Mouse (Mus musculus): ENCODE data around the gene Mmp24.

Mmp24 gene

GRCm38 (mm10) chr2:155775685-155776263, 632 bp downstream of the Mmp24 start:
- peak in 1 of 2 experiments; percentile 31 for DNase-seq (ENCODE audit: low spot score in 2 of 2)

- DNase-seq (ENCODE audit: low spot score in 2 of 2) = no peak
Observed at GRCm38 (mm10) chr2:155776824-155777687, 1.9 kb downstream of the Mmp24 start.

- DNase-seq (ENCODE audit: low spot score in 2 of 2) = no peak
Observed at GRCm38 (mm10) chr2:155777688-155777985, 2.5 kb downstream of the Mmp24 start.

- no peak for DNase-seq (ENCODE audit: low spot score in 2 of 2)
Observed at GRCm38 (mm10) chr2:155778004-155778403, 2.9 kb downstream of the Mmp24 start.

- no peak for DNase-seq (ENCODE audit: low spot score in 2 of 2)
Observed at GRCm38 (mm10) chr2:155779066-155779465, 3.9 kb downstream of the Mmp24 start.

GRCm38 (mm10) chr2:155779506-155779905, 4.4 kb downstream of the Mmp24 start:
- DNase-seq (ENCODE audit: low spot score in 2 of 2) = no peak

GRCm38 (mm10) chr2:155784534-155784933, 9.4 kb downstream of the Mmp24 start:
- DNase-seq (ENCODE audit: low spot score in 2 of 2) = no peak

- DNase-seq (ENCODE audit: low spot score in 2 of 2) = no peak
Observed at GRCm38 (mm10) chr2:155786905-155787304, 11.8 kb downstream of the Mmp24 start.

- no peak for DNase-seq (ENCODE audit: low spot score in 2 of 2)
Observed at GRCm38 (mm10) chr2:155787949-155788931, 13.1 kb downstream of the Mmp24 start.

GRCm38 (mm10) chr2:155792899-155793298, 17.8 kb downstream of the Mmp24 start:
- DNase-seq (ENCODE audit: low spot score in 2 of 2) = no peak

- no peak for DNase-seq (ENCODE audit: low spot score in 2 of 2)
Observed at GRCm38 (mm10) chr2:155794674-155795445, 19.7 kb downstream of the Mmp24 start.

- no peak for DNase-seq (ENCODE audit: low spot score in 2 of 2)
Observed at GRCm38 (mm10) chr2:155798613-155799012, 23.5 kb downstream of the Mmp24 start.

- no peak for DNase-seq (ENCODE audit: low spot score in 2 of 2)
Observed at GRCm38 (mm10) chr2:155802761-155803160, 27.6 kb downstream of the Mmp24 start.

GRCm38 (mm10) chr2:155804053-155804452, 28.9 kb downstream of the Mmp24 start:
- DNase-seq (ENCODE audit: low spot score in 2 of 2) = no peak

- no peak for DNase-seq (ENCODE audit: low spot score in 2 of 2)
Observed at GRCm38 (mm10) chr2:155805231-155805924, 30.2 kb downstream of the Mmp24 start.

- DNase-seq (ENCODE audit: low spot score in 2 of 2) = no peak
Observed at GRCm38 (mm10) chr2:155805925-155806255, 30.7 kb downstream of the Mmp24 start.

GRCm38 (mm10) chr2:155806548-155806947, 31.4 kb downstream of the Mmp24 start:
- no peak for DNase-seq (ENCODE audit: low spot score in 2 of 2)

- DNase-seq (ENCODE audit: low spot score in 2 of 2) = no peak
Observed at GRCm38 (mm10) chr2:155807408-155807807, 32.3 kb downstream of the Mmp24 start.

GRCm38 (mm10) chr2:155809620-155810019, 34.5 kb downstream of the Mmp24 start:
- DNase-seq (ENCODE audit: low spot score in 2 of 2) = no peak

- DNase-seq (ENCODE audit: low spot score in 2 of 2) = peak; percentile 54 to 73
Observed at GRCm38 (mm10) chr2:155811821-155812396, 36.8 kb downstream of the Mmp24 start.

- no peak for DNase-seq (ENCODE audit: low spot score in 2 of 2)
Observed at GRCm38 (mm10) chr2:155812637-155813036, 37.5 kb downstream of the Mmp24 start.

Data from spleen, postnatal 14 days (tissue).